Mouse (Mus musculus) heart, adult 9 months (tissue): Measurements from ENCODE around the gene Soat1.
"Not testable (repeated sequence)": the region's sequence is repeated elsewhere in the genome, so short reads cannot be mapped to it uniquely, and the experiment has no call there.

Experiments
- DNase-seq, 2 experiments: peaks; one replicate each; pipeline ENCODE4 v3.0.0; 2022; ENCODE audit warnings: low spot score in 2 of 2

The Soat1 gene

GRCm38 (mm10) chr1:156425746-156426145 is 48.4 kb downstream of the Soat1 start:
- no peak for DNase-seq

GRCm38 (mm10) chr1:156424054-156424453 is 50.1 kb downstream of the Soat1 start:
- DNase-seq = no peak

- no peak for DNase-seq
Observed at GRCm38 (mm10) chr1:156423493-156423892, 50.6 kb downstream of the Soat1 start.

GRCm38 (mm10) chr1:156422856-156423255 is 51.3 kb downstream of the Soat1 start:
- DNase-seq = no peak

GRCm38 (mm10) chr1:156420671-156421297 is 53.3 kb downstream of the Soat1 start, which contains the start of gene Axdnd1:
Axdnd1 (minus strand) TSS chr1:156421159.
- peak; percentile 87 to 89 for DNase-seq

GRCm38 (mm10) chr1:156418170-156418569 is 56.0 kb downstream of the Soat1 start:
- DNase-seq = no peak

GRCm38 (mm10) chr1:156408521-156408920 is 65.6 kb downstream of the Soat1 start:
- no peak for DNase-seq

GRCm38 (mm10) chr1:156408004-156408403 is 66.1 kb downstream of the Soat1 start:
- DNase-seq = no peak

GRCm38 (mm10) chr1:156403251-156403650 is 70.9 kb downstream of the Soat1 start:
- no peak for DNase-seq

GRCm38 (mm10) chr1:156402491-156402890 is 71.6 kb downstream of the Soat1 start:
- DNase-seq = no peak

GRCm38 (mm10) chr1:156400159-156400558 is 74.0 kb downstream of the Soat1 start:
- not testable (repeated sequence) for DNase-seq

- DNase-seq = no peak
Observed at GRCm38 (mm10) chr1:156393148-156393547, 81.0 kb downstream of the Soat1 start.

GRCm38 (mm10) chr1:156386880-156387279 is 87.3 kb downstream of the Soat1 start:
- DNase-seq = no peak

GRCm38 (mm10) chr1:156386232-156386631 is 87.9 kb downstream of the Soat1 start:
- DNase-seq = no peak

- no peak for DNase-seq
Observed at GRCm38 (mm10) chr1:156381217-156381616, 92.9 kb downstream of the Soat1 start.
